Mouse (Mus musculus) urinary bladder, adult 2 months (tissue): ENCODE data around the gene Ank2. TPM values are rescaled to one million over a fixed set of nuclear protein-coding genes. Genes with fewer than 3 reads are reported as not detected.

Source experiments
- DNase-seq: peaks from one replicate; pipeline ENCODE4 v3.0.0; 2022; ENCODE audit warnings: low spot score
- polyA plus RNA-seq: library from polyadenylated mRNA; depleted of rRNA; stranded (reverse); fragments of >200 nt; gene quantifications from 2 replicates; pipeline ENCODE4 v1.2.3, GENCODE M21; 2012

Gene Ank2
- polyA plus RNA-seq, 1 experiment, result 7.9 TPM

DNA sequence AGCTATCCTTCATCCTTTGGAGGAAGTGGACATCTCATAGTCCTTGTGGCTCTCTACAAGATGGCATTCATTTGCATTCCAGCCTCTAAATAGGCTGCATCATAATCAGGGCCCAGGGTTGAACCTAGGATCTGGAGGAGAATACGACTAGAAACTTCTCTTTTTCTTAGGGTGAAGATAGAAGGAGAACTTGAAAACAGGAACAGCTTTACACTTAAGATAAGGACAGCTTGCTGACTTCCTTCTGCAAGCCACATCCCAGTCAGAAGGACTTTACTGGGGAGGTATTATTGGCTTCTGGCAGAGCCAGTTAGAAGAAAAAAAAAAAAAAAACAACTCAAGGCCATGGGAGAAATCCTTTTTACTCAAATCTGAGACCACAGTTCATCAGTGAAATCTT, 479.0 kb downstream of the Ank2 start:
- DNase-seq, result no peak

DNA sequence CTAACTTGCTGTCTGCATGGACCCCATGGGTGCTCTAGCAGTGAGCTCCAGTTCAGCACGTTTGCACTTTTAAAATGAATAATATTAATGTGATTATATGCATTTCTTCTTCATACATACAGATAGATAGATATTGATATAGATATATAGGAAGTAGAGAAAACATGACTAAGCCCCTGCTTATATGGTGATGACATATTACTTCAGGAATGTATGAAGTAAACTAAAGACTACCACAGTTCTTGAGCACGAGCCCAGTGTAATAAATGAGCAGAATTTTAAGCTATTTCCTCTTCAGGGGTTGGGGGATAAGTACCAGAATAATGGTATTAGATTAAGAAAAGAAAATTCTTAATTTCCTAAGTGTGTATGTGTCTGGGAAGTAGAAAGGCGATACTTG, 479.4 kb downstream of the Ank2 start:
- no peak for DNase-seq

DNA sequence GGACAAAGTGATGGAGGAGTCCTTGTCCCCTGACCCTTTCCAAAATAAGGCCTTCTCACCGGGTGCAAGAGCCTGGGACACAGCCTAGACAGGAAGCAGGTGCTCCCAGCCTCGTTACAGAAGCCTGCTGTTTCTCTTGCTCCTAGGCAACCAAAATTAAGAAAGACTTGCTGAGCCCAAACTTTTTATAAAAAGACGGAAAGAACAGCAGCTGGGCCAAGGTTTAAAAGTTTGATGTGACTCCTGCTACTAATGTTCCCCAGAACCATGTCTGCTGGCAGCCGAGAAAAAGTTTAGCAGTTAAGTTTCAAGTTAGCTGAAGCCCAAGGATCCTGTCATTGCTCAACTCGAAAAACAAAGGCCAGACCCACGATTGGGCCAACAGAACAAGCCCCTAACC, 480.0 kb downstream of the Ank2 start:
- no peak for DNase-seq

DNA sequence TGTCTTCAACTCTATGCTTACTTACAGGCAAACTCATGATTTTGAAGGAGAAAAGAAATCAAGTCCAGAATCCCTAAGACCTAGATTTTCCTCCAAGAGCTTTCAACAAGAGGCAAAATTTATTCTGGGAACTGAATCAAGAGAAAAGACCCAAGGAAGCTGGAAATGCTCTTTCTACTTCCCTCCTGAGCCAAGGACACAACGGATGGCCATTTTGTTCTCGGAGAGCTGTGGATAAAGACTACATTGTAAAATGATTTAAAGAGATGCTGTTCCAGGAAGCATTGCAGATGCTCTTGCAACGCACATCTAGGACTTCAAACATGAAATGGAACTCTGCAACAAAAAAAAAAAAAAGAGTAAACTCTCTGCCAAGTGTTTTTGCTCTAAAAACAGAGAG, 481.6 kb downstream of the Ank2 start:
- DNase-seq, result no peak

DNA sequence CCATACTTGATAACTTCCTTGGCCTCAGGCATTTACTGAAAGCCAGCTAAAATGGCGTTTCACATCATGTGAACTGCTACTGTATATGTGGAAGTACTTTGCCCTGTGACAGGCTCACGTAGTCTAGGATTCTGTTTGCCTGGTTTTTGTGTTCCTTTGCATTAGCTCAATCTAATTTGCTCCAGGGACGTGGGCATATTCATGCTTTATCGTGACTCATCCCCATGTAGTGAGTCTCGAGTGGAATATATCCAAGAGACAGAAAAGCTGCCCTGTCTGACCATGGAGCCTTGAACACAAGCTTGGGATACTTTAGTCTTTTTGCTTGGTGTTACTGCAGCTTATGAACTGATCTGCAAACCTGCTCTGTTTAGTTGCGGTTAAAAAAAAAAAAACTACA, 483.6 kb downstream of the Ank2 start:
- DNase-seq, result no peak

DNA sequence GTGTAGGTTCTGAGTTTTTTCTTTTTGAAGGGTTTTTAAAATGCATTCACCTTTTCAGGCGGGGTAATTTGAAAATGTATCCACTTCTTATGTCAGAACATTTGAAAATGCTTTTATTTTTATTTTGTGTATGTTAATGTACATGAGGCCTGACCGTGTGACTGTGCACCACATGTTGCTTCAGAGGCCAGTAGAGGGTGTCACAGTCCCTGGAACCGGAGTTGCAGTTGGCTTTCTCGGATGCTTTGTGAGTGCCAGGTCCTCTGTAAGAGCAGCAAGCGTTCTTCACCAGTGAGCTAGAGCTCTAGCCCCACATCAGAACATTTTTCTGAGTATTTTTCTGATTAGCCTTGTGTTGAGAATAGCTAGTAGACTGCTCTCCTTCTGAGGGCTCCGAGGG, 484.0 kb downstream of the Ank2 start:
- DNase-seq, result no peak

DNA sequence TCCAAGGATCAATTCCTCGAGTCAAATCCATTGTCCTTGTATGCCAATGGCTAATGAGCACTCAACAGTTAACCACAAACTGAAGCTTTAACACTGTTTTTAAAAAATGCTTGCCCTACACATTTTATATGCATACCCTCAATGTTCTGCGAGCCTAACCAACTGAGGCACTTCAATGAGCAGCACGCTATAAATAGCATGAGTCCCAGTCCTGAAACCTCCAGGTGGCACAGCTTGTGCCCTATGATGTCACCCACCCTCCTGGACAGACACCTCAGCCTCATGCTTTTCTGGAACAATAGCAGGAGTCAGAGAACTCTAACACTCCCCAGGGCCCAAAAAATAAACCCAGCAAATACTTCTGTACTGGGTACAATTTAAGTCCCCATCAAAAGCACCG, 485.2 kb downstream of the Ank2 start:
- DNase-seq, result no peak

DNA sequence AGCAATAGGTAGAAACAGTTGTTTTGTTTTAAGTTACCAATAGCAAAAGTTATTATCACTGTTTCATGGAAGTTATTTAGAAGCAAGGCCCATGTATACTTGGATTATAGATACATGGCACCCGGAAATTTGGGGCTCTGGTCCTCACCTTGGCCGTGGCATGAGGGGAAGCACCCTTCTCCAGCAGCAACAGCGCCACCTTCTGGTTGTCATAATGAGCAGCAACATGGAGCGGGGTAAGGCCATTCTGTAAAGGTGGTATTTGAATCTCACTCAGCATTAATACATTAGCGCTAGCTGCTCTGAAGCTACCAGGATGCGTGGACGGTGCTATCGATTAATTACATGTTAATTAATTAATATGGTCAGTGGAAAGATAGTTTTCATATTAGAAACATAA, 486.6 kb downstream of the Ank2 start:
- no peak for DNase-seq

DNA sequence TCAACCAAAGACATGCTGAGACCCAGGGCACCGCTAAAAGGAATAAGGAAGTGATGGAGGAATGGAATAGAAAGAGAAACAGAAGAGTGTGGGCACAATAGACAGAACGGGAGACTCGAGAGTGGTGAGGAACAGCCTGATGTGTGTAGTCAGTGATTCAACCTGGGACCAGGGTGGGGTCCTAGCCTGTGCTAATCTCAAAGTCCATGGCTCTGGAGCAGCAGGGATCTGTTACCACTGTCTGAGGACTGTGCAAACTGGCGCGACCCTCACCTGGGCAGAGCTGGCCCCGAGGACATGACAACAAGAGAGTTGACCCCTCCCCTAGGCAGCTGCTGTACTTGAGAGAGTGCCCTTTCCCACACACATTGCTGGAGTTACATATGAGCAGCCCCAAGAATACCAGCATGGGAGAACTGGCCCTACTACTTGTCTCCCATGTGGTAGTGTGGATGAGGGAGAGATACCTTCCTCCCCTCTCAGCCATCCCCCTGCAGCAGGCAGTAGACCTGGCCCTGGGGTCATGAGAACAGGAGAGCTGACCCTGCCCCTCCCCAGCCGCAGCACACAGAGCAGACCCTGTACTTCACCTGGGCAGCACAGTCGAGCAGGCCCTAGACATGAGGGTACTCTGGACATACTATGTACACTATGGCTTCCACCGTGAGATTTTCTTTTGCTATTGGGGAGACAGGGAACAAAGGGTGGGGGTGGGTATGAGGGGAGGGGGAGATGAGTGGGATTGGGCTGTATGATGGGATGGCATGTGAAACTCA, 493.1 kb downstream of the Ank2 start:
- DNase-seq, result no peak

DNA sequence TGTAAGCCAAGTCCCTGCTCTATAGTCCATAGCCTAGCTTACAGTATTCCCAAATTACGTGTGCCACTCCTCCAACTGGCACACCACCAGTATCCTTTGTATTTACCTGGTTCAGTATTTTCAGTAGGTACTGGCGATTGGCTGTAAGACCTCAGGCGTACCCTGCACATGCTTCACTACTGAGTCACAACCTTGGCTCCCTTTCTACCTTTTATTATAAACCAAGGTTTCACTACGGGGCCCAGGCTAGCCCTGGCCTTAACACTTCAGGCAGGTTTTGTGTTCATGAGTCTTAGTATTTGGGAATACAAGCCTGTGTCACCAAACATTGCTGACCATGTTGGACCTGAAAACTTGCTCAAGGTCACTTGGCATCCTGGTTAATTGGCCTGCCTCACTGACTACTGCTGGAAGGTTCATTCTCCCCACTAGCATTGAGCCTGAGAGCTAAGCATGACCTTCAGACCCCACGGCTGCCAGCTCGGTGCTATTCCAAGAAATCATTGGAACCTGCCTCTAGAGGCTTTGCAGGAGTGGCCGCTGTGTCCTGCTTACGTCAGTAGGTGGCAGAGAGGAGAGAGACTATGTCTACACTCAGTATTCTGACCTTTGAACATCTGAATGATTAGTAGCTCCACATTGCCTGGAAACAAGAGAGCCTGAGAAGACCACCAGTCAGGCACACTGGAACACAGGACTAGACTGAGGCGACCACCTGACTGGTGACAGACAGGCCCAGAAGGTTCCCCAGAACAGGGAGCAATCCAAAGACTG, 494.1 kb downstream of the Ank2 start:
- no peak for DNase-seq

DNA sequence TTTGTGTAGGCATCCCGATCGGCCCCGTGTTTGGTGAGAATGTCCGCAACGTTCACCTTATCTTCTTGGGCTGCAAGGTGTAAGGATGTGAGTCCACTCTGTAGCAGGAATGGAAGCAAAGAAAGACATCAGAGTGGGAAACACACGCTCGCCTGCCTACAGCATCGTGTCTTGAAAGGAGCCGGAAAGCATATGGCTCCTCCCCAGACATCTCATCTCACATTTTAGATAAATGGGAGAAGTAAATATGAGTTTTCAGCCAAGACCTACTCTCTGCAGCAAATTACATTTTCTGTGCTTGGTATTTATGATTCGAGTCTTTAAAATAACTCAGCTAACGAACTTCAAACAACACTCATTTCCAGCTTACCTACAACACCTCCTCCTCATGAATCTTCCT, 495.2 kb downstream of the Ank2 start:
- no peak for DNase-seq

DNA sequence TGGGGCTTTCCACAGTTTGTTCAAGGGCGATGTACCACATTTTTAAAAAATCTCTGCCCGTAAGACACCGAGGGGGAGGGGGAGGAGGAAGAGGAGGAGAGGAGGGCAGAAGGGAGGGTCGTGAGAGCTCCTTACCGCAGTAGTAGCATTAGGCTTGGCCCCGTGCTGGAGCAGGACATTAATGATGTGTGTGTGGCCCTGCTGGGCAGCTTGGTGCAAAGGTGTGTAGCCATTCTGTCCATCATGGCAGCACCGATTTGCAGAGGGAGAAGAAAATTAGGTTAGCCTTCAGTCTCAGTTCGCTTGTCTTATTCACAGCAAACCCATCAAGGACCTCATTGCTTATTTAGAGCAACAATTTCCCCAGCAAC, 500.4 kb downstream of the Ank2 start:
- no peak for DNase-seq

DNA sequence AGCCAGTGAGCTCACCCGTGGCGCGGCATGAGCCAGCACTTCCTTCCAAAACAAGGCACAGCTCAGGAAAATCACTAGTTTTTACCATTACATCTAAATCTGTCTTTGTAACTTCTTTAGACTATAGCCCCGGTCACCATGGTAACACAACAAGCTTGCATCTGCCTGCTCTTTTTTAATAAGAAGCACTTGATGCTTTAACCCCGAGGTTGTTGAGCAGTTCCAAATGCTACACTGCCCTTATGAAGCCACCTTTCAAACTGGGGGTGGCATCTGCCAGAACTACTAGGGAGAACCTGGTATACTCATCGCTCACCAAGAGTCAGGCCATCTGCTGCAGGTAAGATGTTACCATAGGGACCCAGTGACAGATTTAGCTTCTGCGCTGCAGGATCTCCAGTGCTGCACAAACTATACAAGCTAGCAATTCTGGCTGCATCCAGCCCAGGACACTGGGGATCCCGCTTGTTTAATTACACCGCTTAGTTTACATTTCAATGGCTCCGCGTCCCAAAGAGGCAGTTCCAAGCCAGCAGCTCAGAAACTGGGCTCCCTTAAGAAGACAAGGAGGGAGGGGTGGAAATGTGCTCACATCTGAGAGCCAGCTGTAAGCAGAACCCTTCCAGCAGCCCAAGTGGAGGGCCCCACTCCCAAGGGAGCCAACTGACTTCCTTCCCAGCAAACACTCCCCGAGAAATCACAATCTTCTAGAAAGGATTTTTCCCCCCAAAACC, 501.0 kb downstream of the Ank2 start:
- no peak for DNase-seq

DNA sequence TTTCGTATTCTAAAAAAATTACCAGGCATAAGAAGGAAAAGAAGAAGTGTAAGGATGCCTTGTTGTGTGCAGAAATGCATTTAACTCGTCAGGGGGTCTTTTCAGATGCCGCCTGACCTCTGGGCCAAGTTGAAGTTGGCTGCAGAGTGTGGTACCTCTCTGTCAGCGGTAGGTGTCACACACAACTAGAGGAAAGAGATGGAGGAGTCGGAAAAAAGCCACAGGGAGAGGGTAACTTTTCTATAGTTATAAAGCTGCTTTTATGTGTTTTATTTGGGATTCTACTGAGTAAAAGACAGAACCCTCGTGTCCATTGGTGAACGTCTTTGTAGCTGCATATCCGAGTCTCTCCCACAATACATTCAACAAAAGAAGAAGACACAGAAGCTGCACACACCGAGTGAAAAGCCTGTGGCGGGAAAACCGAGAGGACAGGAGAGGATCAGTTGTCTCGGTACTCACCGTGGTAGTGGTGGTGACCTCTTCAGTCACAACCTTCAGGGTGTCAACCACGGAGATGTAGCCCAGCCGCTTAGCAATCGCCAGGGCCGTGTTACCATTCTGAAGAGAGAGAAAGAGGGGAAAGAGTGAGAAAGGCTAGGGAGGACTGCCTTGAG, 501.7 kb downstream of the Ank2 start:
- DNase-seq, result no peak

DNA sequence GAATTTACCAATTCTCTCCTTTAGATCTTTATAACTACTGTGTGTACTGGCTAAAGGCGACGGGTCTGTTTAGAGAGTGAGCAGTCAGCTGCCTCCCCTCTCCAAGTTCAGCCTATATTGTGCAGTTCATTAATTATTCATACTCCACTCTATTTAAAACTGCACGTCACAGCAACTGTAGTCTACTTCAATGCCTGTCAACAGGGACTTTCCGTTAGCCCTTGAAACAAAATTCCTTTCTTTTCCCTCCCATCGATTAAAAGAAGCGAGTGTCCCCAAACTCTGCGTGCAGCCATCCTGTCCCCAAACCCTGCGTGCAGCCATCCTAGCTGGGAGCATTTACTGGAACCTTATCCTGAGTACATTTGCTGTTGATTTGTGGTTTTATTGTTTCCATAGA, 502.4 kb downstream of the Ank2 start:
- DNase-seq, result no peak

DNA sequence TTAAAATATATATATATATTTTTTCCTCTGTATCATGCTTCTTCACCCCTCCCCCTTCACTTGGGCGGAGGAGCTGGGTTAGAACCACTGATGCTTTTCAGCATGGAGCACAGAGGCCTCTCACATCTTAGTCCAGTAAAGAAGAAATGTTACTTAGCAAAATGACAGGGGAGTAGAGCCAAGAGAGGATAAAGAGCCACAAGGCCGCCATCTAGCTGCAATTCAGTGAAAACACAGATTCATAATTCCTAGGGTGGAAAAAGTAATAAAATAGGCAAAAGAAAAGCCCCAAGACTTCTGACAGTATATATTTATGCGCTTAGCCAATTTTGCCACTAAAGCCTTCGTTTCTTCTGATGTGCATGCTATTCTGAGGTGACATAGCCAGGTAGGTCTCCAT, 503.2 kb downstream of the Ank2 start:
- no peak for DNase-seq

DNA sequence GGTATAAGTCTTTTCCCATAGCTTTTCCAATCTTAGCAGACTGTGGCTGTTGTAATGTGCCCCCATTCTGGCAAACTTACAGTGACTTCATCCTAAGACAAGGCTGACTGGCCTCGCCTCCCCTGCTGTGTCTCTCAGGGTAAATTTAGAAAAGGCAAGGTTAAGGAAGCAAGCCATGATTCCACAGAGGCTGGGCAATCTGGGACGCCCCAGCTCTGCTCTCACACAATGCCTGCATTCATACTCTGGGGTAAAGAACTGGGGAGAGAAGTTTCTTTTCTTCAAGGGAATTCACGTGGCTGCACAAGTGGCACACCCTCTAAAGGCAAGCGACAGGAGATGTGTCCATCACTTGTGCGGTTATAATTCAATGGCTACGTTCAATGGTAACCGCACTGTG, 505.0 kb downstream of the Ank2 start:
- DNase-seq, result no peak

DNA sequence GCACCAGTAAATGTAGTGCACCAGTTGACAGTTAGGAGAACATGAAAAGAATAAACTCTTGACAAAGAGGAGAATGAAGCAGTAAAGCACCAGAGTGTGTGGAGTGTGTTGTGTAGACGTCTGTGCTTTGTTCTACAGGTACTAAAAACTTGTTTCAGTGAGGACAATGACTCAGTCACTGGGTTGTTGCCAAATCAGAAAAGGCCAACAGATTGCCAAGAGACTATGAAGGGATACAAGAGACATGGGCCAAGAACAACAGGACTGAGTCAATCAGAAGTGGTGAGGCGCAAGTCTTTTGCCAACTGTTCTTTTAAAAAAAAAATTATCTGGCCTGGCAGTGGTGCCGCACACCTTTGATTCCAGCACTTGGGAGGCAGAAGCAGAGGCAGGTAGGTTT, 509.2 kb downstream of the Ank2 start:
- no peak for DNase-seq

DNA sequence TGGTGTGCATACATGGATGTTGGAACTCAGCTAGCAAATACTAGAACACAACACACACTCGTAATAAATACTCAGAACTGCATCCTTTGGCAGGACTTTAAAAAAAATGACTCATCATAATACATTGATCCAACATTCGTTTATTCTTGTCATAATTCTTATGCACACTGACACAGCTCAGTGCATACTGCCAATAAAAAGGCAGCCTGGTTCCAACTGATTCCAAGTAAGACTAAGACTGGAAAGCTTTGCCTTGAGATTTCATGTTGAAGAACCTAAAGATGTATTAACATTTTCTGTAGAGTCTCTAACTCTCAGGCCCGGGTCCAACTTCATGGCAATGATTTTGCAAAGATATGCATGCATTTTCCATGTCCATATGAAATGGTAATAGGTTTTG, 512.5 kb downstream of the Ank2 start:
- no peak for DNase-seq

DNA sequence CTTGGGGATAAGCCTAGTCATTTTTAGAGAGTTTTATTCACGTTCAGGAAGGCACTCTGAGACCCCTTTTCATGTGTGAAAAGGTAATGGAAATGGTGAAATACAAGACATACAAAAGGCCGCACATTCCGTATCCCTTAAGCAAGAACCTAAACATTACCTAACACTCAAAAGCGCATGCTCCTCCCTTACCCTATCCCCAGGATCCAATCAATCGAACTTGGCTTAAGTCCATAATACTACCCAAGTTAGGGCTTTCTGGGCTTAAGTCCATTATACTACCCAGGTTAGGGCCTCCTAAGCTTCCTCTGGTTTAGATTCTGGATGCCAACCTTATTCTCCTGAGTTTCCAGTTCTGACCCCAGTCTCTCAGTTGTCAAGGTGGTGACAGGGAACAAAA, 516.3 kb downstream of the Ank2 start:
- DNase-seq, result no peak

DNA sequence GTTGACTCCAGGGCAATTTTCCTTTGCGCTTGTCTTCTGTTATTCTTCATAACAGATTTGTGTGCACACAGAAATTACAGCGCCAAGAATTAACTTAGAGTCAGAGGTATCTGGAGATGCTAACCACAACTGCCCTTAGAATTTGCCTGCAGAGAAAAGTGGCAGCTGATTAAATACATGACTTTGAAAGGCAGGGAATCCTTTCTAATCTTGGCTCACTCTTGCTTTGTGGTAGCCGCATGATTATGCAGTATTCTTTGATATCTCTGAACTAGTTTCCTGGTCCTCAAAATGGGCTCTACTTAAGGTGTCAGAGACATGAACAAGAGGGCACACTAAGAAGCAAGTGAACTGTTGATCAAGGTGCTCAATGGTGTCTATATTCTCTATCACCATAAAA, 518.0 kb downstream of the Ank2 start:
- DNase-seq, result no peak

DNA sequence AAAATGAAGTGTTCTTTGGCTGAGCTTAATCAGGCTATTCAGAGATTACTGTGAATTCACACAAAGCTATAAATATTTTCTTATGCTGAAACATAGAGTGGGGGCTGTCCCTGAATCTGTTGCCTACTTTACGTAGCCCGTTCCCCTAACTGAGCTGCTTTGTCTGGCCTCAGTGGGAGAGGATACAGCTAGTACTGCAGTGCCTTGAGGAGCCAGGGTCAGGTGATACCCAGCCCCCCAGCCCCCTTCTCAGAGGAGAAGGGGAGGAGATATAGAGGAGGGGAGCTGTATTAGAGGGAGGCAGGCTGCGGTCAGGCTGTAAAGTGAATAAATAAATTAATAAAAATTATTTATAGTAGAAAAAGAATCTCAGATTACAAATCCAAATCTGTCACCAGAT, 519.5 kb downstream of the Ank2 start:
- DNase-seq, result no peak
